Comparison of ENCODE assay signal across 11 mouse cellular contexts in genomic region chr2:166735469-166736001, GRCm38 (mm10). TPM values are rescaled to one million over a fixed set of nuclear protein-coding genes. Genes with fewer than 3 reads are reported as not detected.
DNase-seq lines count a peak whose midpoint lies in the region; ATAC-seq lines count a peak whose summit lies in the region.
"Had no signal": no experiment of that assay in that cellular context is flagged by ENCODE, and none has a peak within 500 bp of the region (broad histone marks: within the 10 kb centered on the region; RNA-seq: fewer than 3 reads in every experiment).

No protein-coding gene starts in this region.

- no peaks in the 10 kb centered on the region for H3K36me3 ChIP-seq in hindbrain, embryonic 10.5 days
- no peaks in the 10 kb centered on the region for H3K36me3 ChIP-seq in midbrain, embryonic 10.5 days

- WGBS in hindbrain, embryonic 10.5 days: 44% methylated on average over 15 of the region's 15 CpGs
- 51% methylated on average over 15 of the region's 15 CpGs for WGBS in midbrain, embryonic 10.5 days

- H3K4me3 ChIP-seq in hindbrain, embryonic 10.5 days: no peak overlapping the region
- no peak overlapping the region for H3K4me3 ChIP-seq in midbrain, embryonic 10.5 days

- H3K4me1 ChIP-seq in hindbrain, embryonic 10.5 days (replicated peaks): peaks cover 19% of the 10 kb centered on the region
- peaks cover 21% of the 10 kb centered on the region for H3K4me1 ChIP-seq in midbrain, embryonic 10.5 days

- no peak for ATAC-seq in erythroid progenitor cell, adult 5-6 weeks (replicated peaks; ENCODE audit: low FRiP score, poor library complexity, severe bottlenecking)
- ATAC-seq: Patski had no signal

- peak; percentile 14 for DNase-seq in 3T3-L1 (ENCODE audit: low read depth, low spot score)
- DNase-seq in brain, adult 2 months (ENCODE audit: low read depth, low spot score): peak; percentile 21
- DNase-seq in hindbrain, embryonic 10.5 days (ENCODE audit: low spot score): peak; percentile 58
- peak; percentile 46 for DNase-seq in midbrain, embryonic 10.5 days (ENCODE audit: low spot score)
- DNase-seq in urinary bladder, postnatal 25 days (ENCODE audit: low spot score): no peak
- DNase-seq in left cerebral cortex, adult 18-20 months (ENCODE audit: low spot score in 2 of 2): no peak
- DNase-seq in Muller cell, postnatal 12 days (ENCODE audit: inconsistent ontology term): no peak
- DNase-seq: left cerebral cortex, postnatal 4 days; spleen, adult 18-20 months had no signal

- no peaks in the 10 kb centered on the region for H3K9me3 ChIP-seq in hindbrain, embryonic 10.5 days
- no peaks in the 10 kb centered on the region for H3K9me3 ChIP-seq in midbrain, embryonic 10.5 days (replicated peaks)

- peak overlapping the region; percentile 50; the same call in 1 of the 2 replicates for H3K27ac ChIP-seq in hindbrain, embryonic 10.5 days
- H3K27ac ChIP-seq in midbrain, embryonic 10.5 days (replicated peaks): peak overlapping the region; percentile 72

- H3K27me3 ChIP-seq in hindbrain, embryonic 10.5 days (ENCODE audit: insufficient read depth, poor library complexity, severe bottlenecking): no peaks in the 10 kb centered on the region
- H3K27me3 ChIP-seq in midbrain, embryonic 10.5 days (ENCODE audit: low read depth, poor library complexity, severe bottlenecking): no peaks in the 10 kb centered on the region

RNA-seq across cellular contexts. Expression of gene Prex1, which starts 21.9 kb away (rescaled TPM):
- 36.8 and 44.1 TPM in 2 replicates for polyA plus RNA-seq in hindbrain, embryonic 10.5 days (2016; fragmentation: Nextera tagmentation; extraction: Ambion mirVana)
- polyA plus RNA-seq in midbrain, embryonic 10.5 days (2016; fragmentation: Nextera tagmentation; extraction: Ambion mirVana): 32.3 and 33.7 TPM in 2 replicates
- 100 to 1,000 TPM in 1 of 2 experiments, 10 to 100 TPM in 1; 91.3 to 104 TPM for total RNA-seq in left cerebral cortex, adult 18-20 months (2021)
- 24.9 and 86.4 TPM in 2 replicates for total RNA-seq in erythroid progenitor cell, adult 5-6 weeks (2015; ENCODE audit: low replicate concordance)
- total RNA-seq in erythroid progenitor cell, adult 5-6 weeks (2017; ENCODE audit: low replicate concordance): 60.8 and 88.9 TPM in 2 replicates

RNA-seq across cellular contexts. Expression of gene Trp53rkb, which starts 56.8 kb away (rescaled TPM):
- polyA plus RNA-seq in hindbrain, embryonic 10.5 days (2016; fragmentation: Nextera tagmentation; extraction: Ambion mirVana): 11.0 and 12.8 TPM in 2 replicates
- 10.0 and 12.7 TPM in 2 replicates for polyA plus RNA-seq in midbrain, embryonic 10.5 days (2016; fragmentation: Nextera tagmentation; extraction: Ambion mirVana)
- total RNA-seq in left cerebral cortex, adult 18-20 months (2021): 1 to 10 TPM; 6.9 to 7.1 TPM
- 0.72 and 2.5 TPM in 2 replicates for total RNA-seq in erythroid progenitor cell, adult 5-6 weeks (2015; ENCODE audit: low replicate concordance)
- 0.51 TPM in 1 of 2 replicates, not detected in the other for total RNA-seq in erythroid progenitor cell, adult 5-6 weeks (2017; ENCODE audit: low replicate concordance)

Comparison
In these comparisons a context has a peak if more than half of its experiments do, and no peak if none do; other contexts are left out.
1. DNase-seq: peak in 3T3-L1 (single experiment), brain, adult 2 months (single experiment), hindbrain, embryonic 10.5 days (single experiment) and midbrain, embryonic 10.5 days (single experiment); none in urinary bladder, postnatal 25 days (single experiment), left cerebral cortex, adult 18-20 months (0 of 2) and Muller cell, postnatal 12 days (single experiment).